Comparison of ENCODE assay signal across 13 mouse cellular contexts in genomic region chr3:103405871-103406765, GRCm38 (mm10).
DNase-seq lines count a peak whose midpoint lies in the region; ATAC-seq and TF ChIP-seq lines count a peak whose summit lies in the region.
"Had no signal": no experiment of that assay in that cellular context is flagged by ENCODE, and none has a peak within 500 bp of the region (broad histone marks: within the 10 kb centered on the region; RNA-seq: fewer than 3 reads in every experiment).

No protein-coding gene starts in this region.

- H3K9ac ChIP-seq in heart, embryonic 12.5 days = no peak overlapping the region
- H3K9ac ChIP-seq: embryonic facial prominence, embryonic 12.5 days; hindbrain, embryonic 13.5 days; limb, embryonic 13.5 days had no signal

- no peaks in the 10 kb centered on the region for H3K9me3 ChIP-seq in heart, embryonic 12.5 days (replicated peaks)
- H3K9me3 ChIP-seq: embryonic facial prominence, embryonic 12.5 days; hindbrain, embryonic 13.5 days; limb, embryonic 13.5 days had no signal

- 81% methylated on average over 11 of the region's 11 CpGs for WGBS in heart, embryonic 12.5 days

- peak overlapping the region; percentile 1; the same call in 1 of the 2 replicates for H3K27ac ChIP-seq in embryonic fibroblast, embryonic 13.5 days (ENCODE audit: insufficient read depth, low read length)
- no peak overlapping the region for H3K27ac ChIP-seq in heart, embryonic 12.5 days (ENCODE audit: poor library complexity, severe bottlenecking)
- H3K27ac ChIP-seq: embryonic facial prominence, embryonic 12.5 days; hindbrain, embryonic 13.5 days; limb, embryonic 13.5 days had no signal

- no peak overlapping the region for H3K4me3 ChIP-seq in embryonic fibroblast, embryonic 13.5 days (ENCODE audit: insufficient read depth, low read length)
- no peak overlapping the region for H3K4me3 ChIP-seq in heart, embryonic 12.5 days
- H3K4me3 ChIP-seq: embryonic facial prominence, embryonic 12.5 days; hindbrain, embryonic 13.5 days; limb, embryonic 13.5 days had no signal

- TF ChIP-seq POLR2A in embryonic fibroblast, embryonic 13.5 days (IDR thresholded peaks at IDR 0.05; ENCODE audit: low read depth, low read length) = no peak

- H3K27me3 ChIP-seq in heart, embryonic 12.5 days (replicated peaks) = no peaks in the 10 kb centered on the region
- H3K27me3 ChIP-seq: embryonic facial prominence, embryonic 12.5 days; hindbrain, embryonic 13.5 days; limb, embryonic 13.5 days had no signal

- no peak overlapping the region for H3K4me2 ChIP-seq in heart, embryonic 12.5 days
- H3K4me2 ChIP-seq: embryonic facial prominence, embryonic 12.5 days; hindbrain, embryonic 13.5 days; limb, embryonic 13.5 days had no signal

- peak; percentile 58; the same call in 1 of the 2 replicates for ATAC-seq in cerebellum, adult (ENCODE audit: insufficient number of reproducible peaks, low FRiP score, low TSS enrichment)
- no peak for ATAC-seq in heart, embryonic 12.5 days (ENCODE audit: insufficient number of reproducible peaks, low FRiP score)

- H3K4me1 ChIP-seq in embryonic fibroblast, embryonic 13.5 days (ENCODE audit: control insufficient read depth, insufficient read depth, low read length) = peaks cover 13% of the 10 kb centered on the region
- peaks cover 6% of the 10 kb centered on the region for H3K4me1 ChIP-seq in heart, embryonic 12.5 days (replicated peaks)
- H3K4me1 ChIP-seq: limb, embryonic 13.5 days had no signal

- DNase-seq in cerebellum, adult 8-10 months = no peak
- DNase-seq in urinary bladder, adult 18-20 months (ENCODE audit: low spot score in 2 of 2) = peak; percentile 42 to 59
- DNase-seq in urinary bladder, postnatal 4 days (ENCODE audit: low spot score in 2 of 2) = no peak
- DNase-seq in thymus, postnatal 36 days = no peak
- no peak for DNase-seq in c-Kit-positive CD71-positive TER-119-positive erythroid progenitor cells, embryonic 14.5 days (ENCODE audit: low spot score)
- DNase-seq: kidney, postnatal 36 days; lung, postnatal 10 days had no signal

- no peak for TF ChIP-seq CTCF in embryonic fibroblast, embryonic 13.5 days (IDR thresholded peaks at IDR 0.05; ENCODE audit: borderline replicate concordance, insufficient read depth, low read length)

- H3K36me3 ChIP-seq in heart, embryonic 12.5 days = no peaks in the 10 kb centered on the region
- H3K36me3 ChIP-seq: embryonic facial prominence, embryonic 12.5 days; hindbrain, embryonic 13.5 days; limb, embryonic 13.5 days had no signal

Comparison
In these comparisons a context has a peak if more than half of its experiments do, and no peak if none do; other contexts are left out.
1. DNase-seq: peak in urinary bladder, adult 18-20 months (2 of 2); none in cerebellum, adult 8-10 months (single experiment), urinary bladder, postnatal 4 days (0 of 2), thymus, postnatal 36 days (0 of 2) and c-Kit-positive CD71-positive TER-119-positive erythroid progenitor cells, embryonic 14.5 days (single experiment).